Mouse (Mus musculus) NIH3T3 (cell line): ENCODE measurements around the gene 2310022A10Rik.
"Not testable (repeated sequence)": the region's sequence is repeated elsewhere in the genome, so short reads cannot be mapped to it uniquely, and the experiment has no call there.

ENCODE experiments used
- DNase-seq: peaks from one replicate; pipeline ENCODE4 v3.0.0-alpha.2; 2012; ENCODE audit warnings: low read depth

The 2310022A10Rik gene

GRCm38 (mm10) chr7:27613751-27614499 is 60.9 kb downstream of the 2310022A10Rik start:
- no peak for DNase-seq

- DNase-seq = no peak
Observed at GRCm38 (mm10) chr7:27621028-27621427, 68.0 kb downstream of the 2310022A10Rik start.

GRCm38 (mm10) chr7:27622234-27622633 is 69.2 kb downstream of the 2310022A10Rik start:
- DNase-seq = no peak

- no peak for DNase-seq
Observed at GRCm38 (mm10) chr7:27624967-27625366, 71.9 kb downstream of the 2310022A10Rik start.

- DNase-seq = no peak
Observed at GRCm38 (mm10) chr7:27627707-27628106, 74.7 kb downstream of the 2310022A10Rik start.

GRCm38 (mm10) chr7:27628190-27628589 is 75.2 kb downstream of the 2310022A10Rik start:
- DNase-seq = no peak

GRCm38 (mm10) chr7:27628816-27629215 is 75.8 kb downstream of the 2310022A10Rik start:
- DNase-seq = not testable (repeated sequence)

- DNase-seq = no peak
Observed at GRCm38 (mm10) chr7:27631439-27631838, 78.4 kb downstream of the 2310022A10Rik start.
